Mouse (Mus musculus) left cerebral cortex, adult 8-10 months (tissue): ENCODE results near the gene Ppil4. TPM values are rescaled to one million over a fixed set of nuclear protein-coding genes. Genes with fewer than 3 reads are reported as not detected.

Source experiments
- DNase-seq, 2 experiments: peaks; one replicate each; pipeline ENCODE4 v3.0.0; 2022; ENCODE audit warnings: low spot score in 2 of 2
- total RNA-seq, 4 experiments: library from RNA; stranded (reverse); gene quantifications; 2 replicates each; pipeline ENCODE4 v1.2.4; 2022

The Ppil4 gene
- total RNA-seq, 4 experiments from 2014 or later, result 28.9 to 31.2 (median 29.8) TPM

- no peak for DNase-seq
Measured at GRCm38 (mm10) chr10:7824663-7825280, 32.1 kb downstream of the Ppil4 start.

- DNase-seq, result no peak
Measured at GRCm38 (mm10) chr10:7825281-7825665, 32.6 kb downstream of the Ppil4 start.

GRCm38 (mm10) chr10:7826106-7826505 is 33.4 kb downstream of the Ppil4 start:
- DNase-seq, result no peak

- DNase-seq, result no peak
Measured at GRCm38 (mm10) chr10:7832171-7832676, 39.5 kb downstream of the Ppil4 start, which contains the start of gene Zc3h12d. TSS of gene Zc3h12d (plus strand) at chr10:7832470.

GRCm38 (mm10) chr10:7833377-7834165 is 40.9 kb downstream of the Ppil4 start:
- DNase-seq, result no peak

GRCm38 (mm10) chr10:7834671-7835225 is 42.1 kb downstream of the Ppil4 start:
- DNase-seq, result no peak

- DNase-seq, result no peak
Measured at GRCm38 (mm10) chr10:7836902-7837301, 44.2 kb downstream of the Ppil4 start.

- DNase-seq, result no peak
Measured at GRCm38 (mm10) chr10:7837446-7837845, 44.8 kb downstream of the Ppil4 start.

GRCm38 (mm10) chr10:7838036-7838435 is 45.3 kb downstream of the Ppil4 start:
- no peak for DNase-seq

GRCm38 (mm10) chr10:7838874-7839421 is 46.3 kb downstream of the Ppil4 start:
- DNase-seq, result no peak

GRCm38 (mm10) chr10:7839551-7840352 is 47.1 kb downstream of the Ppil4 start:
- no peak for DNase-seq

GRCm38 (mm10) chr10:7840353-7840733 is 47.7 kb downstream of the Ppil4 start:
- DNase-seq, result no peak

- DNase-seq, result no peak
Measured at GRCm38 (mm10) chr10:7840785-7841184, 48.1 kb downstream of the Ppil4 start.

GRCm38 (mm10) chr10:7841571-7842080 is 48.9 kb downstream of the Ppil4 start:
- no peak for DNase-seq

- no peak for DNase-seq
Measured at GRCm38 (mm10) chr10:7843181-7843580, 50.5 kb downstream of the Ppil4 start.

GRCm38 (mm10) chr10:7844161-7844560 is 51.5 kb downstream of the Ppil4 start:
- DNase-seq, result no peak

GRCm38 (mm10) chr10:7845136-7845535 is 52.4 kb downstream of the Ppil4 start:
- no peak for DNase-seq

- no peak for DNase-seq
Measured at GRCm38 (mm10) chr10:7845991-7846390, 53.3 kb downstream of the Ppil4 start.

GRCm38 (mm10) chr10:7847166-7847605 is 54.5 kb downstream of the Ppil4 start:
- DNase-seq, result no peak

- no peak for DNase-seq
Measured at GRCm38 (mm10) chr10:7851891-7852290, 59.2 kb downstream of the Ppil4 start.

- no peak for DNase-seq
Measured at GRCm38 (mm10) chr10:7860494-7860893, 67.8 kb downstream of the Ppil4 start.
